Mouse (Mus musculus): ENCODE data around the gene Slit3. TPM values are rescaled to one million over a fixed set of nuclear protein-coding genes. Genes with fewer than 3 reads are reported as not detected.

Slit3 gene
- polyA plus RNA-seq, 1 experiment from 2014 or later: not detected

GRCm38 (mm10) chr11:35527816-35528462 is 406.9 kb downstream of the Slit3 start:
- Histone ChIP-seq H3K36me3 (ENCODE audit: inconsistent target) (no peaks in the 10 kb centered on the region), H3K4me3 (ENCODE audit: inconsistent target) (no peak overlapping the region), H3K27ac (no peak overlapping the region), H3K79me2 (ENCODE audit: inconsistent target) (no peaks in the 10 kb centered on the region)
- 82% methylated on average over 7 of the region's 7 CpGs for WGBS (ENCODE audit: missing documents)

GRCm38 (mm10) chr11:35535027-35535426 is 414.0 kb downstream of the Slit3 start:
- 84% methylated on average over 6 of the region's 6 CpGs for WGBS (ENCODE audit: missing documents)
- H3K4me3 ChIP-seq (ENCODE audit: inconsistent target): no peak overlapping the region
- H3K36me3 ChIP-seq (ENCODE audit: inconsistent target): no peaks in the 10 kb centered on the region
- no peaks in the 10 kb centered on the region for H3K79me2 ChIP-seq (ENCODE audit: inconsistent target)
- H3K27ac ChIP-seq: no peak overlapping the region

DNA sequence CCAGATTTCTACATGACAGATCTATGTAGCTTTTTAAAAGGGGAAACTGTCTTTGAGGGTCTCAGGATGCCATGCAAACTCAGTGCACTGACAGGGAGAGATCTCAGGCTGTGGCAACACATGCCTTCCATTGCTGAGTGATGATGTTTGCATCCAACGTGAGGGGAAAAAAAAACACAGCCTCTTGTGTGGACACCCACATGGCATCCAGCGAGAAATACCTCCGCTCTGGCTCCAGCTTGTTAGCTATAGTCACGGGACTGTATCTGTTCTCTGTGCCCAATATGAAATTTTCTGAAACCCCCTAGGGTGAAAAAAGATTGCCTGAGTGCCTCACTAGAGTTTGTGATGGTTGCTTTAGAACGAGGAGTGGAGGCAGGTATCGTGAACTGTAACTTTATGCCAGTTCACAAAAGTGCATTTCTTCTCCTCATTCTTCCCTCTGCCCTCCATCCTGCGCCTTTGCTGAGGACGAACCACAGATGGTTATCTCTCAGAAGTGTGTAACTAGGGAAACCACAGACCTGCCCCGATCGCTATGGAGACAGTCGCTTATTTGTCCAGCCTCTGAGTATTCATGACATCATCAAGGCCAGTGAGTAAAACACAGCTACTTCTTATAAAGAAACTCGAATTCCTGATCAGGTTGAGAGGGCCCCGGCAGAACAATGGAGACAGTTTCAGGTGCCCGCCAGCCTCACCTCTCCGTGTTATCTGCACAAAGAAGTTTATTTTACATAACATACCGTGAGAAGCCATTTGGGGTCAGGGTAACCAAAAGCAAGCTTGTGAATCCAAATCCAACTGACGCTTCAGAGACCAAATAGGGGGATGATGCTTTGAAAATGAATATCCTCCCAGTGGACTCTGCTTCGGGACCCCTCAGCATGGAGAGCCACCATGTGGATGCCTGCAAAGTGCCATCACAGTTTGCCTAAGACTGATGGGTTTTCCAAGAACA is 416.4 kb downstream of the Slit3 start:
- no peak overlapping the region for H3K4me3 ChIP-seq (ENCODE audit: inconsistent target)
- WGBS (ENCODE audit: missing documents): 37% methylated on average over 18 of the region's 18 CpGs
- H3K79me2 ChIP-seq (ENCODE audit: inconsistent target): no peaks in the 10 kb centered on the region

GRCm38 (mm10) chr11:35542731-35543130 is 421.7 kb downstream of the Slit3 start:
- no peak overlapping the region for H3K27ac ChIP-seq
- H3K79me2 ChIP-seq (ENCODE audit: inconsistent target): no peaks in the 10 kb centered on the region
- 92% methylated on average over 10 of the region's 10 CpGs for WGBS (ENCODE audit: missing documents)
- no peaks in the 10 kb centered on the region for H3K36me3 ChIP-seq (ENCODE audit: inconsistent target)
- H3K4me3 ChIP-seq (ENCODE audit: inconsistent target): no peak overlapping the region

More for the DNA sequence above, 416.4 kb downstream of the Slit3 start:
- Histone ChIP-seq H3K36me3 (ENCODE audit: inconsistent target) (no peaks in the 10 kb centered on the region), H3K27ac (no peak overlapping the region)

- WGBS (ENCODE audit: missing documents): 63% methylated on average over 27 of the region's 31 CpGs
- no peak overlapping the region for H3K27ac ChIP-seq
- H3K79me2 ChIP-seq (ENCODE audit: inconsistent target): no peaks in the 10 kb centered on the region
- H3K4me3 ChIP-seq (ENCODE audit: inconsistent target): no peak overlapping the region
- no peaks in the 10 kb centered on the region for H3K36me3 ChIP-seq (ENCODE audit: inconsistent target)
Measured at GRCm38 (mm10) chr11:35544112-35545064, 423.4 kb downstream of the Slit3 start.

GRCm38 (mm10) chr11:35546081-35546822 is 425.2 kb downstream of the Slit3 start:
- 75% methylated on average over 7 of the region's 7 CpGs for WGBS (ENCODE audit: missing documents)
- H3K27ac ChIP-seq: no peak overlapping the region
- H3K36me3 ChIP-seq (ENCODE audit: inconsistent target): no peaks in the 10 kb centered on the region
- H3K4me3 ChIP-seq (ENCODE audit: inconsistent target): no peak overlapping the region
- no peaks in the 10 kb centered on the region for H3K79me2 ChIP-seq (ENCODE audit: inconsistent target)

DNA sequence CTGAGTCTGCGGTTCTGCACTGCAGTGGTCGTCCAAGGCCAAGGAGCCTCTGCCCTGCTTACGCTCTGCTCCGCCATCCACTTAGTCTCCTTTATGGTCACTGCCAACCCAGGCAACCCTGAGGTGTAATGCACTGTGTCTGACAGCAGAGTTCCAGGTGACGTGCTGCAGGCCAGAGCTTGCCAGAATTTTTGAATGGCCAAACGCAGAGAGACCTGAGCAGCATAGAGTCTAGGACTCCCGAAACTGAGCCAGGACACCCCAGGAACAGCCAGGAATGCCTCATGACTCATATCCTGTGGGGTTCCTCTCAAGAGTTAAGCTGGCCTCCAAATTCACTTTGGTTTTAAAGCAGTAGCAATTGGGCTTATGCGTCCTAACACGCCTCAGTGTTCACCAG is 429.0 kb downstream of the Slit3 start:
- Histone ChIP-seq H3K36me3 (ENCODE audit: inconsistent target) (no peaks in the 10 kb centered on the region), H3K79me2 (ENCODE audit: inconsistent target) (no peaks in the 10 kb centered on the region), H3K27ac (no peak overlapping the region), H3K4me3 (ENCODE audit: inconsistent target) (no peak overlapping the region)
- WGBS (ENCODE audit: missing documents): 89% methylated on average over 9 of the region's 9 CpGs

DNA sequence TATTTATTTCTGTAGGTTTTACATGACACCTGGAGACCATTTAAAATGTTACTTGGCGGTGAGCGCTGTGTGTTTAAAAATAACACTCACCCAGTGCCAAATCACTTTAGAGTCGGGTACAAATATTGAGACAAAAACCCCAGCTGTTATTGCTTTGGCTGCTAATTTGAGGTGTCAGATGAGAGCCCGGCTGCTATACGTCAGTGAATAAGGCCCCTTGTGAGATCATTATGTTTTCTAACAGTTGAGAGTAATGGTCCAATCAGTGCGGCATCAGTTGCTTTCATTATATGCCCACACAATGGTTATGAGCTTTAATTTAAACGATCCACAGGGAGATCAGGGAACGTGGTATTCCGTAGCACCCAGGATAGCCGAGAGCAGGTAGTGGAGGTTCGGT is 435.2 kb downstream of the Slit3 start:
- WGBS (ENCODE audit: missing documents): 92% methylated on average over 9 of the region's 11 CpGs
- H3K27ac ChIP-seq: no peak overlapping the region
- no peaks in the 10 kb centered on the region for H3K36me3 ChIP-seq (ENCODE audit: inconsistent target)
- no peaks in the 10 kb centered on the region for H3K79me2 ChIP-seq (ENCODE audit: inconsistent target)
- no peak overlapping the region for H3K4me3 ChIP-seq (ENCODE audit: inconsistent target)

DNA sequence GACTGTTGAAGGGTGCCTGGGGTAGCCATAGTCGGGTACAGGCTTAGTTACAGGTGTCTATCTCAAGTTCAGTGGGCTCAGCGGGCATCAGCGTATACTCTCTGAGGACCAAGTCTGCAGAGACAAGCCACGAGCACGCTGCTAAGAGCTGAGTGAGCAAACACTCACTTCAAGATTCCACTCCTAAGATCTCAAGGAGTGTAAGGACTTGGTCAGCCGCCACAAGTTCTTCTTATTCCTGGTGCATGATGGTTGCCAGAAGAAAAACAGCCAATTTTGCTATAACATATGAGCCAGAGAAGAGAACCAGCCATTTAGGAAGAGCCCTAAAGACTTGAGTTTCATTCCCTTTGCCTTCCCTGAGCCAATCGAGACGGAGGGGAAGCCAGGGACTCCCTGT is 436.5 kb downstream of the Slit3 start:
- no peak overlapping the region for H3K4me3 ChIP-seq (ENCODE audit: inconsistent target)
- no peaks in the 10 kb centered on the region for H3K79me2 ChIP-seq (ENCODE audit: inconsistent target)
- H3K27ac ChIP-seq: no peak overlapping the region
- WGBS (ENCODE audit: missing documents): 84% methylated on average over 8 of the region's 8 CpGs
- no peaks in the 10 kb centered on the region for H3K36me3 ChIP-seq (ENCODE audit: inconsistent target)

GRCm38 (mm10) chr11:35558311-35558710 is 437.3 kb downstream of the Slit3 start:
- no peak overlapping the region for H3K4me3 ChIP-seq (ENCODE audit: inconsistent target)
- no peaks in the 10 kb centered on the region for H3K36me3 ChIP-seq (ENCODE audit: inconsistent target)
- H3K27ac ChIP-seq: no peak overlapping the region
- no peaks in the 10 kb centered on the region for H3K79me2 ChIP-seq (ENCODE audit: inconsistent target)
- 100% methylated on average over 2 of the region's 2 CpGs for WGBS (ENCODE audit: missing documents)

GRCm38 (mm10) chr11:35559386-35559785 is 438.4 kb downstream of the Slit3 start:
- no peak overlapping the region for H3K27ac ChIP-seq
- H3K4me3 ChIP-seq (ENCODE audit: inconsistent target): no peak overlapping the region
- WGBS (ENCODE audit: missing documents): 98% methylated on average over 3 of the region's 3 CpGs

DNA sequence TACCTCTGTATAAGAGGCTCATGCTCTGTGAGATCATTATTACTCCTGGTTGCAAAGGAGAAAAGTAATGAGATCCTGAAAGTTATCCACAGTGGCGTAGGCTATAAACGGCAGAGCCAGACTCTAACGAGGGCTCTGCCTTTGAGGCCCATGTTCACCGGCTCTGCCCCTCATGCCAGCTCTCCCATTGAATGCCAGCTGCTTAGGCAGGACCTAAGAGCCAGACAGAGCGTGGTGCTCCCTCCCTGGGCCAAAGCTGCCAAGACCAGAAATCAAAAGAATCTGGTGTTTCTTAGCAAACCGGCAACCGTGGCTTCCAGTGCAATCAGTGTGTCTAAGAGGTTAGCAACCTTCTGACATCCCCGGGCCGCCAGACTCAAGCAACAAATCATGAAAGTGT is 440.7 kb downstream of the Slit3 start:
- no peak overlapping the region for H3K4me3 ChIP-seq (ENCODE audit: inconsistent target)
- H3K36me3 ChIP-seq (ENCODE audit: inconsistent target): no peaks in the 10 kb centered on the region
- WGBS (ENCODE audit: missing documents): 74% methylated on average over 9 of the region's 9 CpGs
- H3K79me2 ChIP-seq (ENCODE audit: inconsistent target): no peaks in the 10 kb centered on the region
- no peak overlapping the region for H3K27ac ChIP-seq

More at GRCm38 (mm10) chr11:35559386-35559785, 438.4 kb downstream of the Slit3 start:
- no peaks in the 10 kb centered on the region for H3K36me3 ChIP-seq (ENCODE audit: inconsistent target)
- no peaks in the 10 kb centered on the region for H3K79me2 ChIP-seq (ENCODE audit: inconsistent target)

GRCm38 (mm10) chr11:35565322-35565721 is 444.3 kb downstream of the Slit3 start:
- H3K36me3 ChIP-seq (ENCODE audit: inconsistent target): no peaks in the 10 kb centered on the region
- no peak overlapping the region for H3K4me3 ChIP-seq (ENCODE audit: inconsistent target)
- H3K79me2 ChIP-seq (ENCODE audit: inconsistent target): no peaks in the 10 kb centered on the region
- no peak overlapping the region for H3K27ac ChIP-seq
- 79% methylated on average over 6 of the region's 6 CpGs for WGBS (ENCODE audit: missing documents)

GRCm38 (mm10) chr11:35566686-35567085 is 445.7 kb downstream of the Slit3 start:
- Histone ChIP-seq H3K27ac (no peak overlapping the region), H3K36me3 (ENCODE audit: inconsistent target) (no peaks in the 10 kb centered on the region), H3K79me2 (ENCODE audit: inconsistent target) (no peaks in the 10 kb centered on the region), H3K4me3 (ENCODE audit: inconsistent target) (no peak overlapping the region)
- WGBS (ENCODE audit: missing documents): 74% methylated on average over 3 of the region's 3 CpGs

Data from macrophage (primary cell).